Mouse (Mus musculus) testis, postnatal 14 days (tissue): ENCODE measurements around the gene Fermt2.
"Not testable (repeated sequence)": the region's sequence is repeated elsewhere in the genome, so short reads cannot be mapped to it uniquely, and the experiment has no call there.

Source experiments
- DNase-seq: peaks from one replicate; pipeline ENCODE4 v3.0.0; 2021; ENCODE audit warnings: low spot score

Gene Fermt2

GRCm38 (mm10) chr14:45507923-45508322 lies 22.0 kb downstream of the Fermt2 start:
- DNase-seq = no peak

- DNase-seq = no peak
Observed at GRCm38 (mm10) chr14:45507447-45507846, 22.5 kb downstream of the Fermt2 start.

DNA sequence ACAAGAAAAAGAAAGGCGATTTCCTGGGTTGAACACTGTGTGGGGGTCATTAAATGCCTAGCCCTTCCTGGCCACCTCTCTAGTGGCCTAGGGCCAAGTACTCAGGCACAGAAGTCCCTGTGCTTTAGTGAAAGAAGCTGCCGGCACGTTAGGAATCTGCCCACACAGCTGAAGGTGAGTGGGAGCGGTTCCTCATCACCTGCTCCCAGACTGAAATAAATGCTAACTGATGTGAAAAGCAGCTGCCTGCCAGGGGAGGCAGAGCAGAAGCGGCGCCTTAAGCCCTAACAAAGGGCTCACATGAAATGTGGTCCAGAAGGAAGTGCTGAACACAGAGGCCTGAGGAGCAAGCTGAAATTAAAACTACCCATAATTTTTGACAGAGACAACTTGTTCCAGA lies 22.9 kb downstream of the Fermt2 start:
- peak; percentile 19 for DNase-seq

DNA sequence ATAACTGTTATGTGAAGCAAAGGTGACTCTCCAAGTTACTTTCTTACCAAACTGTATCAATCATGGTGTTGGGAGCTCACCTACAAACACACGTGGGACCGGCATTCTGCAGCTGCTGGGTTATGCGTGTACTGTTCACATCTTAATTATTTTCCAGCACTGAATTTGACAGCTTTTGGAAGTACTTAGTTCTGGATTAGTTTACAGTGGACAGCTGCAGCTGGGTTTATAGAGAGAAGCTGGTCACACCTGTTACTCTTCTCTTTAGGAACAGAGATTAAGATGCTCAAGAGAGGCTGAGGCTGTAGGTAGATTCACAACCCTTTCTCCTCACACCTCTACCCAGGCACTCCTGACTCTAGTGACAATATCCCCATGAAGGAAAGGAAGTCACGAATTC lies 23.8 kb downstream of the Fermt2 start:
- no peak for DNase-seq

GRCm38 (mm10) chr14:45504422-45505113 lies 25.4 kb downstream of the Fermt2 start:
- no peak for DNase-seq

DNA sequence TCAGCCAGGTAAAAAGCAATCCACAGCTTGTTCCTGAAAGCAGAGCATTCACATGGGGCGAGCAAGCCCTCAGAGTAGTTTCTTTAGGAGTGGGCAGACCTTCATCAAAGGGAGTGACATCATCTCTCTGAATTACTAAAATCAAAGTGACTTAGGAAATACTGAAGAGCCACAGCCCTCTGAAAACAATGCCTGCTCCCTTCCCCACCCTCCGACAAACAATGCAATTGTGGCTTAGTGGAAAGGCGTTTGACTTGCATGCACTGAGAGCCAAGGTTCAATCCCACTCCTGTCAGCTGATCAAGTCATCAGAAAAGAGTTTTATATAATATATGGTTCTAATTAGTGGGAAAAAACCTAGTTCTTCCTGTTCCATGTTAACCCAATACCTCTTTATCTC lies 26.0 kb downstream of the Fermt2 start:
- no peak for DNase-seq

DNA sequence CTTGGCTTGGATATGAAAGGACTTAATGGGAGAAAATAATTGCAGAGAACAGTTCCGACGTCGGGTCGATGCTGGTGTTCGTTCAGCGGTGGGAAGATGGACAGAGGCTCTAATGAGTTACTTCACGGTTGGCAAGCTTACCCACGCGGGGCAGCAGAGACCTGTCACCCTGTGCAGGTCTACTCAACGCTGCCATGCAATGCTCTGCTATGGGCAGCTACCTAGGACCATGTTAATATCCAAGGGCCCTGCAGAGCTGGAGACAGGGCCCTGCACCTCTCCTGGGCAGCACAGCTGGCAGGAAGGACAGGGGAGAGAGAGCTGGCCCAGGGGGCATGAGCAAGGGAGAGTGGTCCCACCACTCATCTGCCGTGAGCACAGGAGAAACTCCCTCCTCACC lies 29.9 kb downstream of the Fermt2 start:
- DNase-seq = no peak

GRCm38 (mm10) chr14:45497116-45497515 lies 32.8 kb downstream of the Fermt2 start:
- no peak for DNase-seq

DNA sequence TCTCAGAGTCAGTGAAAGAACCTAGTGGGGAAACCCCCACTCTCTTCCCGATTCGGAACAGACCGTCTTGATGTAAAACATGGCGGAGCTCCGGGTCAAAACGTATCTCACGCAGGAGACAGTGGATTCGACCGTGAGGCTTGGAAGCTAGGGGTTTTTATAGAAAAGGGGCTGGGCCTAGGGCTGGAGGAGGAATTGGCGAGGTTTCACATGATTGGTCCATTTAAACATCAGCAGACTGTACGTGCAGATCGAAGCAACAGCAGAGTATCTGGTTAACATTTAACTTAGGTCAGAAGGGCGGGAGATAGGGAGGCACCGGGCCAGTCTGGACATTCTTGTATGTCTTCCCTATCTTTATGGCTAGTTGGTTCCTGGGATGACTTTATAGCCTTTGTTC lies 34.1 kb downstream of the Fermt2 start:
- not testable (repeated sequence) for DNase-seq

- no peak for DNase-seq
Observed at GRCm38 (mm10) chr14:45493891-45494290, 36.0 kb downstream of the Fermt2 start.

GRCm38 (mm10) chr14:45492668-45493067 lies 37.2 kb downstream of the Fermt2 start:
- no peak for DNase-seq

DNA sequence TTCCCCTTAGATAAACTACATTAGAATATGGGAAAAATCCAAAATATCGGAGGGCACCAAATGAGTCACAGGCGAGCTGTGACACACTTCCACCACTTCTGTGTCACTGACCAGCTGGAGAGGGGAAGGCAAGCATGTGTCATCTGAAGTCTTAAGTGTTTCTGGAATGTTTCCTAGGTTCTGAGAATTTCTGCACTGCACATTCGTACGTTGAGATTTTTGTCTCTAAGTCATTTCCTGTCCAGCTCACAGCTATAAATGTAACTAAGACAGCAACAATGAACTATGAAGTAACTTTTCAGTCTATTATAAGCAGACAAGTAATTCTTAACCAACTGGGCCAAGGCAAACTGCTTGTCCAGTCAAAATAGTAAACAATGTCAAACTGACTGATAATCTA lies 37.9 kb downstream of the Fermt2 start:
- no peak for DNase-seq

DNA sequence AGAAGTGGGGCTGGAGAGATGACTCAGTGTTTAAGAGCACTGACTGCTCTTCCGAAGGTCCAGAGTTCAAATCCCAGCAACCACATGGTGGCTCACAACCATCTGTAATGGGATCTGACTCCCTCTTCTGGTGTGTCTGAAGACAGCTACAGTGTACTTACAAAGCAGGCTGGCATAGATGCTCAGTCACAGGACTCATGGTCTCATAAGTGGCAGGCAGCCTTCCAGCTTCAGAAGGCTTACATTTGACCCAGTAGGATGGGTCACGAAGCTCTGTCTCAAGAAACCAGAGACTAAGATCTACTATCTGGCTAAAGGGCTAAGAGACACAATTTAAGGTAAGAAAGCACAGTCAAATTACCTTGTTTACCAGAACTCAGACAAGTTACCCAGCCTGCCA lies 42.7 kb downstream of the Fermt2 start:
- DNase-seq = not testable (repeated sequence)

- not testable (repeated sequence) for DNase-seq
Observed at GRCm38 (mm10) chr14:45483361-45483760, 46.6 kb downstream of the Fermt2 start.

DNA sequence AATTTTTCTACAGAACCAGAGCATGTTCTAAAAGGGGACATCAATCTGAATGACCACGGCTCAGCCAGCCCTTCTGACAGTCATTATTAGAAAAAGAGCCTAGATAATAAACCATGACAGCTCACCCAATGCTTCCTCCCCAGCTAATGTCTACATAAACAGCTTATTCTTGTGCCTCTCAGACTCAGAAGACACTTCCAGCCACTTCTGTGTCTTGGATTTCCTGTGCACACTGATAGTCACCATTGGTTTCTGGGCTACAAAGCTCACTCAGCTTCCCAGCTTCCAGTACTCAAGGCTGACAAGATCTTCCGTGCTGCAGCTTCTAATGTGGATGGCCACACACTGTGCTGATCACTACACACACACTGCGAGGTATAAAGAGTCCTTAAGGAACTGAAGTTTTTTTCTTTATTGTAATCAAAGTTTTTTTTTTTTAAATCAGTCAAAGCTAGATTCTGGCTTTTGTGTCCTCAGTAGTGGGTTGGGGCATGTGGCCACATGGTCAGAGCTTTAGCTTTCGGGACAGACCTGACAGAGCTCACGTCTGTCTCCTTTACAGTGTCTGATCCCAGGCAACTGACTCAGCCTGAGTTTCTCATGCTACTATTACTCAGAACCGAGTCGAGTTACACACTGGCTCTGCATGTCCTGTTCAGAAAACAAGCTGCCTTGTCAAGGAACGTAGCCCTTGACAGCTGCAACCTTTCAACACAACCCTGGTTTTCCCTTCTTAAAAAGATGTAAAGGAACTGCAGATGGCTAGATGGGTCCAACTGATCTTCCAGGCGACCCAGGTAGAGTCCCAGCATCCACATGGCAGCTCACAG lies 50.7 kb downstream of the Fermt2 start:
- no peak for DNase-seq

DNA sequence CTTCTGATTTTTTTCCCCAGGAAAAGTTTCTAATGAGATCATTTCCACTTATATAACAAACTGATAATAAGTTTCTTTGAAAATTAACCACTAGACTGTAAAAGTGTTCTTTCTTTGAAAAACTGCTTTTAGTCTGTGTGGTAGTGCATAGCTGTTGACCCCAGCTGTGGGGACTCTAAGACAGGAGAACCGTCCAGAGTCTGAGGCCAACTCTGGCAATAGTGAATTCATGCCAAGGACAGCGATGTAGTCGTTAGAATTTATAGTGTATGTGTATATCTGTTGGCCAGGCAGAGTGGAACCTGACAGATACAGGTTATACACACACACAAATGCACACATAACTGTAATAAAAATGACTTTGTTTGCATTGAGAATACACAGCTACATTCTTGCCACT lies 51.4 kb downstream of the Fermt2 start:
- no peak for DNase-seq

DNA sequence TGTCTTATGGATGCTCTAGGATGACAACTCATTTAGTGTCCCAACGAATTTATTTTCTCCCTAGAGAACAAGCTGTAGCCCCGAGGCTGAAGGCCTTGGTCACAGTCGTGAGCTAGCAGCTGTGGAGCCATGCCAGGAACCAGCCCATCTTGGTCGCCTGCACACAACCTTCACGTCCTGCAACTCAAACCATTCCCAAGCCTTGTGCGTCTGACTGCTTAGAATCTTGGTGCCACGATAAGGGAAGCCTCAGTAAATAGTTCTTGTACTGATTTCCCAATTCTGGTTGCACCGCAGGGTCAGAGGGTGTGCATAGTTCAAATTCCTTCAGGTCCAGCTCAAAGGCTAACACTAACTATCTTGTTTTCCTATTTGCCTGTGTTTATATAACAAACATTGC lies 52.3 kb downstream of the Fermt2 start:
- DNase-seq = no peak

GRCm38 (mm10) chr14:45476990-45477389 lies 52.9 kb downstream of the Fermt2 start:
- no peak for DNase-seq

DNA sequence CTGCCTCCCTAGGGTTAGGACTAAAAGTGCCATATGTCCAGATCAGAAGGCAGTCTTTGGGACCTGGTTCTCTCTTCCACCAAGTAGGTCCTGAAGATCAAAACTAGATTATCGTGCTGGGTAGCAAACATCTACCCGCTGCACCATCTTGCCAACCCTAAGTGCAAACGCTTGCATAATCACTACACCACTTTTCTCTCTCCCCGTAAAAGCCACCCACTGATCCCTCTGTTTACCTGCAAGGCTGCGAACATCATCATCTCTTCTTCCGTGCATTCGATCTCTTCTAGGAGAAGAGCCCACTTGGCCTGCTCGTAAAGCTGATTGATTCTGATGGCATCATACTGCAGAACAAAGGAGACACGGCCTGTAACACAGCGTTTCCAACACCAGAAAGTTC lies 57.4 kb downstream of the Fermt2 start:
- DNase-seq = no peak

GRCm38 (mm10) chr14:45469446-45469845 lies 60.5 kb downstream of the Fermt2 start:
- no peak for DNase-seq

GRCm38 (mm10) chr14:45466371-45466770 lies 63.5 kb downstream of the Fermt2 start:
- not testable (repeated sequence) for DNase-seq

DNA sequence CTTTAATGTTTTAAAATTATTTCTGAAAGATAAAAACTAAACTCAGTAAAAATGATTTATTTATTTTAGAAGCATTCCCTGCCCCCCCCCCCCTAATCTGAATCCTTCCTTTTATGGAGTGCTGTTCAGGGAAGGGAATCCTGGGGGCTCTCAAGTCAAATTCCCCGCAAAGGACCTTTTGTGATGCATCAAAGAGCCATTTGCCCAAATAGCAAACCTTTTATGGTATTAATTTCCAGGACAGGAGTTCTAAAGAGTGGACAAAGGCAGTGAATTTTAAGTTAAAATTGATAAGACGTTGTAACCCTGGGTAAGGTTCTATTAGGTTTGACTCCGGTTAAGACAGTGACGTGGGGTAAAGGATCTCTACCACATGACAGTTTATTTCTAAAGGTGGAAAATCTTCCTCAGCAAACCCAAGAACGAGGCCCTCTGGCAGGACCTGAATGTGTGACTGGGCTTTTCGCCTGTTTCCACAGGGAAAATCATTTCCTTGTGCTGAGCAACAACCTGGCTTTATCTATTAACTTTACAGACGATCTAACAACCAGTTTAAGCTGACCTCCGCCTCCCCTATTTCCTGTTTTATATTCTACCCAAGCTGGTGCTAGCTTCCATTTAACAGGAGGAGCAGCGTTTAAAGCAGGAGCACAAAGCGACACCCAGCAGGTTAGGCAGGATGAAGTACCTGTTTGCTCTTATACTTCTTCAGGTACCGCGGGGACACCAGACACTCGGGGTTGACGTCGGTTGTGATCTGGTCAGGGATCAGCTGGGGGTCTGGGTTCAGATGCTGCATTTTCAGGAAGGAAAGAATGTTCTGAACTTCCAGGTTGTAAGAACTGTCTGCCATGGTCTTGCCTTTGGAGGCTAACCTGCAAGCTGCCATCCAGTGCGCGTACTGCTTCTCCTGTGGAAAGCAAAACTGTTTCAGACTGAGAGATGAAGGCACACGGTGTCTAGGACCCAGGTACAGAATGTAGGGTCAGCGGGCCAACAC lies 65.6 kb downstream of the Fermt2 start:
- DNase-seq = no peak
